Mouse (Mus musculus) liver, embryonic 14.5 days (tissue): ENCODE measurements around the gene Itpr1.

Experiments
- CTCF ChIP-seq: IDR thresholded peaks from 2 replicates; pipeline ENCODE4 v1.5.1; 2016; ENCODE audit warnings: antibody characterized with exemption, low read depth, control low read depth
- EP300 ChIP-seq: IDR thresholded peaks from 2 replicates; pipeline ENCODE4 v1.6.1; 2016; ENCODE audit warnings: antibody characterized with exemption, low read depth

DNA sequence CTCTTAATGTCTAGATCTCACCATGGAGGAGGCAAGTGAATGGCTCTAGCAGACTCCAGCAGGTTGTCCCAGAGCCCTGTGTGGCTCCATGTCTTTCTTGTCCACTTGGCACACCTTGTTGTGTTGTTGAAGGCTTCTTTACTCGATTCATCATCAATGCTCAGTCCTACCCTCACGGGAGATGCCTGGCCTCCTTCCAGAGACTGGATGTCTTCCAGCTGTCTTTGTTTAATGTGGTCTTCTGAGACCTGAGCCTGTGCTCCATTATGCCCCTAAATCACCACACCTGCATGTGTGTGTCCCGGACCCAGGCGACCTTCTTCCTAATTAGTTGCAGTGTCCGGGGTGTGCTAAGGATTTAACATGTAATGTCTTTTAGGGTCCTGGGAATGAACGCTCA lies 254.7 kb downstream of the Itpr1 start:
- TF ChIP-seq CTCF = no peak
- no peak for TF ChIP-seq EP300
